Mouse (Mus musculus): ENCODE measurements at regions not wholly inside any gene's neighbourhood (a gene's known extent, or its start where the extent isn't known, plus 50 kb on each side); places are given as distances from the start of the nearest gene placed in this dataset.

GRCm38 (mm10) chr15:74458940-74459339 lies 177.2 kb downstream of the Mroh4 start:
- no peak for TF ChIP-seq CTCF (IDR thresholded peaks at IDR 0.05; ENCODE audit: extremely low read depth, insufficient read length, insufficient replicate concordance, low read depth, low read length)
- no peak for TF ChIP-seq POLR2A (IDR thresholded peaks at IDR 0.05; ENCODE audit: low read depth, low read length)

All from small intestine, adult 2 months (tissue).